Mouse (Mus musculus) midbrain, embryonic 13.5 days (tissue): ENCODE measurements at regions not wholly inside any gene's neighbourhood (a gene's known extent, or its start where the extent isn't known, plus 50 kb on each side); places are given as distances from the start of the nearest gene placed in this dataset.
"Not testable (repeated sequence)": the region's sequence is repeated elsewhere in the genome, so short reads cannot be mapped to it uniquely, and the experiment has no call there.

ENCODE experiments used
- ATAC-seq: fragments of 200-750 bp; cut with Nextera tagmentation; 2 replicates; pipeline ENCODE4 v1.8.0; 2017; ENCODE audit warnings: mild to moderate bottlenecking, moderate TSS enrichment, moderate library complexity
- H3K27ac ChIP-seq: fragments of 300-500 bp; sonication (generic); 2 replicates; pipeline ENCODE4 v1.5.1; 2015; ENCODE audit warnings: inconsistent platforms, mild to moderate bottlenecking, moderate library complexity
- H3K27me3 ChIP-seq: fragments of 300-500 bp; sonication (generic); 2 replicates; pipeline ENCODE4 v1.6.1; 2015; ENCODE audit warnings: mild to moderate bottlenecking, inconsistent platforms
- H3K36me3 ChIP-seq: fragments of 300-500 bp; sonication (generic); 2 replicates; pipeline ENCODE4 v1.6.1; 2015; ENCODE audit warnings: mild to moderate bottlenecking, inconsistent platforms
- H3K4me1 ChIP-seq: fragments of 300-500 bp; sonication (generic); replicated peaks from 2 replicates; pipeline ENCODE4 v1.6.1; 2015; ENCODE audit warnings: inconsistent platforms
- H3K4me2 ChIP-seq: fragments of 300-500 bp; sonication (generic); replicated peaks from 2 replicates; pipeline ENCODE4 v1.6.1; 2015; ENCODE audit warnings: moderate library complexity, mild to moderate bottlenecking, inconsistent platforms
- H3K4me3 ChIP-seq: fragments of 300-500 bp; sonication (generic); replicated peaks from 2 replicates; pipeline ENCODE4 v1.5.1; 2015; ENCODE audit warnings: mild to moderate bottlenecking, inconsistent platforms
- H3K9ac ChIP-seq: fragments of 300-500 bp; sonication (generic); replicated peaks from 2 replicates; pipeline ENCODE4 v1.6.1; 2015; ENCODE audit warnings: mild to moderate bottlenecking, inconsistent platforms
- H3K9me3 ChIP-seq: fragments of 300-500 bp; sonication (generic); 2 replicates; pipeline ENCODE4 v1.6.1; 2016; ENCODE audit warnings: mild to moderate bottlenecking, inconsistent platforms
- WGBS: fragments of 180-500 bp; shearing (Covaris S2); methylation state at CpG from one replicate; pipeline ENCODE4 v1.1.7; 2015; 5-methylcytosine and 5-hydroxymethylcytosine counted together

GRCm38 (mm10) chr1:184234320-184234988 lies 200.4 kb upstream of the 1700056E22Rik start:
- Histone ChIP-seq H3K27ac (no peak overlapping the region), H3K4me2 (no peak overlapping the region), H3K4me3 (no peak overlapping the region), H3K36me3 (no peaks in the 10 kb centered on the region), H3K9me3 (no peaks in the 10 kb centered on the region), H3K27me3 (no peaks in the 10 kb centered on the region), H3K4me1 (peaks cover 20% of the 10 kb centered on the region), H3K9ac (no peak overlapping the region)
- 36% methylated on average over 8 of the region's 8 CpGs for WGBS
- peak; percentile 70 for ATAC-seq

- Histone ChIP-seq H3K27ac (no peak overlapping the region), H3K9me3 (no peaks in the 10 kb centered on the region), H3K4me3 (no peak overlapping the region), H3K27me3 (no peaks in the 10 kb centered on the region), H3K4me2 (no peak overlapping the region), H3K36me3 (no peaks in the 10 kb centered on the region), H3K4me1 (peaks cover 20% of the 10 kb centered on the region), H3K9ac (no peak overlapping the region)
- 64% methylated on average over 5 of the region's 5 CpGs for WGBS
- no peak for ATAC-seq
Observed at GRCm38 (mm10) chr1:184233741-184234255, 199.7 kb upstream of the 1700056E22Rik start.

GRCm38 (mm10) chr1:184222326-184222725 lies 188.2 kb upstream of the 1700056E22Rik start:
- H3K4me1 ChIP-seq, result no peaks in the 10 kb centered on the region
- H3K9me3 ChIP-seq, result no peaks in the 10 kb centered on the region
- no peaks in the 10 kb centered on the region for H3K27me3 ChIP-seq
- no peak overlapping the region for H3K9ac ChIP-seq
- no peak overlapping the region for H3K27ac ChIP-seq
- 67% methylated on average over 2 of the region's 2 CpGs for whole genome bisulfite sequencing
- no peak for ATAC-seq
- no peak overlapping the region for H3K4me2 ChIP-seq
- H3K36me3 ChIP-seq, result no peaks in the 10 kb centered on the region
- no peak overlapping the region for H3K4me3 ChIP-seq

- Histone ChIP-seq H3K36me3 (no peaks in the 10 kb centered on the region), H3K4me3 (no peak overlapping the region), H3K9me3 (no peaks in the 10 kb centered on the region), H3K4me1 (no peaks in the 10 kb centered on the region), H3K27ac (no peak overlapping the region), H3K9ac (no peak overlapping the region), H3K4me2 (no peak overlapping the region), H3K27me3 (no peaks in the 10 kb centered on the region)
- WGBS, result 79% methylated on average over 3 of the region's 3 CpGs
- ATAC-seq, result no peak
Observed at GRCm38 (mm10) chr1:184221792-184222191, 187.7 kb upstream of the 1700056E22Rik start.

- H3K36me3 ChIP-seq, result no peaks in the 10 kb centered on the region
- ATAC-seq, result no peak
- peaks cover under 1% of the 10 kb centered on the region; the same call in 1 of the 2 replicates for H3K4me1 ChIP-seq
- H3K27me3 ChIP-seq, result no peaks in the 10 kb centered on the region
- no peak overlapping the region for H3K4me3 ChIP-seq
- no peak overlapping the region for H3K27ac ChIP-seq
- H3K9me3 ChIP-seq, result no peaks in the 10 kb centered on the region; the same call in 1 of the 2 replicates
- WGBS, result 87% methylated on average over 4 of the region's 4 CpGs
- no peak overlapping the region for H3K4me2 ChIP-seq
- H3K9ac ChIP-seq, result no peak overlapping the region
Observed at GRCm38 (mm10) chr1:184197272-184197671, 163.2 kb upstream of the 1700056E22Rik start.

GRCm38 (mm10) chr1:184191325-184191724 lies 157.2 kb upstream of the 1700056E22Rik start:
- Histone ChIP-seq H3K27ac (no peak overlapping the region), H3K4me2 (no peak overlapping the region), H3K9ac (no peak overlapping the region), H3K27me3 (no peaks in the 10 kb centered on the region), H3K36me3 (no peaks in the 10 kb centered on the region), H3K4me3 (no peak overlapping the region), H3K9me3 (no peaks in the 10 kb centered on the region), H3K4me1 (peaks cover 12% of the 10 kb centered on the region; the same call in 1 of the 2 replicates)
- 53% methylated on average over 3 of the region's 3 CpGs for WGBS
- 0 out of 2 replicates have a peak, but pooled peaks have one; percentile 37 for ATAC-seq

GRCm38 (mm10) chr1:184187582-184187981 lies 153.5 kb upstream of the 1700056E22Rik start:
- Histone ChIP-seq H3K9me3 (no peaks in the 10 kb centered on the region), H3K27me3 (no peaks in the 10 kb centered on the region), H3K27ac (no peak overlapping the region), H3K4me1 (peaks cover 12% of the 10 kb centered on the region; the same call in 1 of the 2 replicates), H3K9ac (no peak overlapping the region), H3K4me3 (no peak overlapping the region), H3K36me3 (no peaks in the 10 kb centered on the region), H3K4me2 (no peak overlapping the region)
- ATAC-seq, result no peak

GRCm38 (mm10) chr1:184182163-184182562 lies 148.1 kb upstream of the 1700056E22Rik start:
- no peak overlapping the region for H3K27ac ChIP-seq
- no peak for ATAC-seq
- H3K9me3 ChIP-seq, result no peaks in the 10 kb centered on the region
- no peak overlapping the region for H3K4me2 ChIP-seq
- no peaks in the 10 kb centered on the region for H3K27me3 ChIP-seq
- WGBS, result 89% methylated on average over 4 of the region's 4 CpGs
- no peak overlapping the region for H3K4me3 ChIP-seq
- H3K36me3 ChIP-seq, result no peaks in the 10 kb centered on the region
- H3K4me1 ChIP-seq, result no peaks in the 10 kb centered on the region
- H3K9ac ChIP-seq, result no peak overlapping the region

- ATAC-seq, H3K27ac ChIP-seq, H3K27me3 ChIP-seq, H3K4me1 ChIP-seq, H3K36me3 ChIP-seq, H3K4me3 ChIP-seq, H3K4me2 ChIP-seq, H3K9me3 ChIP-seq, H3K9ac ChIP-seq: not testable (repeated sequence)
- WGBS, result 82% methylated on average over 1 of the region's 1 CpGs
Observed at GRCm38 (mm10) chr1:184174416-184174815, 140.3 kb upstream of the 1700056E22Rik start.

- Histone ChIP-seq H3K4me2 (no peak overlapping the region), H3K9ac (no peak overlapping the region), H3K36me3 (no peaks in the 10 kb centered on the region), H3K9me3 (no peaks in the 10 kb centered on the region), H3K27me3 (no peaks in the 10 kb centered on the region), H3K4me3 (no peak overlapping the region), H3K27ac (no peak overlapping the region), H3K4me1 (0 out of 2 replicates have a peak, but pooled peaks cover 3% of the 10 kb centered on the region)
- ATAC-seq, result no peak
- 80% methylated on average over 6 of the region's 6 CpGs for WGBS
Observed at GRCm38 (mm10) chr1:184173739-184174138, 139.6 kb upstream of the 1700056E22Rik start.

GRCm38 (mm10) chr1:184172986-184173385 lies 138.9 kb upstream of the 1700056E22Rik start:
- Histone ChIP-seq H3K27me3 (no peaks in the 10 kb centered on the region), H3K9ac (no peak overlapping the region), H3K36me3 (no peaks in the 10 kb centered on the region), H3K4me2 (no peak overlapping the region), H3K4me3 (no peak overlapping the region), H3K4me1 (0 out of 2 replicates have a peak, but pooled peaks cover 3% of the 10 kb centered on the region), H3K27ac (no peak overlapping the region), H3K9me3 (no peaks in the 10 kb centered on the region)
- WGBS, result 91% methylated on average over 2 of the region's 2 CpGs
- no peak for ATAC-seq

- H3K27me3 ChIP-seq, result no peaks in the 10 kb centered on the region
- no peak for ATAC-seq
Observed at GRCm38 (mm10) chr1:184171601-184172000, 137.5 kb upstream of the 1700056E22Rik start.

More at GRCm38 (mm10) chr1:184171601-184172000, 137.5 kb upstream of the 1700056E22Rik start:
- 0 out of 2 replicates have a peak, but pooled peaks cover 3% of the 10 kb centered on the region for H3K4me1 ChIP-seq
- no peak overlapping the region for H3K9ac ChIP-seq
- H3K4me2 ChIP-seq, result no peak overlapping the region
- 54% methylated on average over 7 of the region's 7 CpGs for WGBS
- no peaks in the 10 kb centered on the region for H3K9me3 ChIP-seq
- H3K4me3 ChIP-seq, result no peak overlapping the region
- no peaks in the 10 kb centered on the region for H3K36me3 ChIP-seq
- H3K27ac ChIP-seq, result no peak overlapping the region
